Mouse (Mus musculus): Measurements from ENCODE around the gene Phtf2.
"Not testable (repeated sequence)": the region's sequence is repeated elsewhere in the genome, so short reads cannot be mapped to it uniquely, and the experiment has no call there.

The Phtf2 gene

DNA sequence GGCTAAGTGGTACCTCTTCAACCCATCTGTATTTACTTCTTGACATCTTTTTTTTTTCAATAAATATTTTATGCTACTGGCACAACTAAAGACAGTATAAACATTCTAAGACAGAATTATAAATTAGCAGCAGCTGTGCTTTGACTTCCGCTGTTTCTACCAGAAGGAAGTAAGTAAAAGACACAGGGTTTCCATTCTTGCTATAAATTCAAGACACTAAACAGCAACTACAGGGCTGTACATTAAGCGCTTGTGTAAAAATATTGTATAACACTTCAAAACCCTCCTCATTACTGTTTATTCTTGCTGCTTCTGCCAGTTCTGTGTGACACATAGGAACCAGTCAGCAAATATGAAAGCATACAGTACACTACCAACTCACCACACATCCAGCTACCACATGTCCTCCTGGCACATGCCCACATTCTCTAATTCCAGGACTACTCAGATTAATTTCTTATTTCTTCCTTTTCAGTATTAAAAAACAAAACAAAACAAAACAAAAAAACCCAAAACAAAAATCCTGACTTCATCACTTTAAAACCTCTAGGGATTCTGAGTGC lies 16.6 kb downstream of the Phtf2 start:
- no peak for DNase-seq (ENCODE audit: extremely low spot score, low read depth, low spot score)

DNA sequence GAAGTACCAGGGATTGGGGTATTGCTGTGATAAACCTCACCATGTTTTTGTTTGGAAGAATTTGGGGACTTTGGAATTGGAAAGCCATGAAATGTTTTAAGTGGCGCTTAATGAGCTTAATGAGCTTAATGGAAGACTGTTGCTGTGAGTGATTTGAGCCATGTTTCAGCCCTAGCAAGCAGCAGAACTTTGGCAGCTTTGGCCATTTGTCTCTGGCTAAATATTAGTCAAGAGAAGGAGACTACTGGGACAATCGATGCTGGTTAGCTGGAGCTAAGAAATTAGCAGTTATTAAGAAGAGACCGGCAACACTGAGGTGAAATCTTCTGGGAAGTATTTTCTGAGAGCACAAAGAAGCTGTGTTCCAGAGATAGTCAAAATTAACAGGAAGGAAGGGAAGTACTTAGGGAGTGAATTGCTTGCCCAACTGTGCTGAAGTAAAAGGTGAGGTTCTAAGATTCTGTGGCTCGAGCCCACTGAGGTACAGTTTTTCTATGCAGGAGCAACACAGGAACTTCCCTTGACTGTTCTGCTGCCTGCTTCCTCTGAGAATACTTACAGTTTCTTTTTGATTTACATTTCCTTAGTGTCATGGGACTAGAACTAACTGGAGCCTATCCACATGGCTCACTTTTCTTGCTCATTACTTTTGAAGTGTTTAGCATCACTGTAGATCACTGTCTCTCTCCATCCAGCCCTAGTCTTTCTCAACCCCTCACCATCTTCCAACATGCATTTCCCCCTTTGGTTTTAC lies 17.5 kb downstream of the Phtf2 start:
- no peak for DNase-seq (ENCODE audit: extremely low spot score, low read depth, low spot score)

DNA sequence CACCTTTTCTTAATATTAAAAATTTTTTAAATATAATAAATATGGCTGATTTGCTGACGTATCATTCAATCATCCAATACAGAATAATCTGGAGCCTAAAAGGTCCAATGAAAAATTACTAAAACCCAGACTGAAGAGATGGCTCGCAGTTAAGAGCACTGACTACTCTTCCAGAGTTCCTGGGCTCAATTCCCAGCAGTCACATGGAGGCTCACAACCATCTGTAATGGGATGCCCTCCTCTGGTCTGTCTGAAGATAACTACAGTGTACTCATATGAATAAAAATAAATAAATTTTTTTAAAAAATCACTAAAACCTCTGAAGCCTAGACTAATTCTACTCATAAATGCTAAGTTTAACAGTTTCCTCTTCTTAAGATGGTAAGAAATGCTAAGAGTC lies 20.0 kb downstream of the Phtf2 start:
- no peak for DNase-seq (ENCODE audit: extremely low spot score, low read depth, low spot score)

DNA sequence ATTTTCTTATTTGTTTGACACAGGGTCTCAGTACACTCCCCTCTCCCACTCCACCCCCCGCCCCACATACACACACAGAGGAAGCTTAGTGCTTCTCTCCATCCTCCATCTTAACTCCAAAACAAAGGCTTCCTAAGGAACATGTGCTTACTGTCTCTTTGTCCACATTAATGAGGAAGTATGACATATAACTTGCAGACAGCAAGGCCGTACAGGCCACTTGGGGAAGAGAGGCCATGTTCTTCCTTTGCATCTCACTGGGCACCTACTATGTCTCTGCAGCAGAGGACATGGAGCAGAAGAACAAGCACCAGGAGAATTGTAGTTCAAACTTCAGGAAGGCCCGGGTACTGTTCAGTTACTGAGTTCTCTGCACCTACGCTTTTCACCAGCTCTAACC lies 21.4 kb downstream of the Phtf2 start:
- DNase-seq (ENCODE audit: extremely low spot score, low read depth, low spot score): no peak

DNA sequence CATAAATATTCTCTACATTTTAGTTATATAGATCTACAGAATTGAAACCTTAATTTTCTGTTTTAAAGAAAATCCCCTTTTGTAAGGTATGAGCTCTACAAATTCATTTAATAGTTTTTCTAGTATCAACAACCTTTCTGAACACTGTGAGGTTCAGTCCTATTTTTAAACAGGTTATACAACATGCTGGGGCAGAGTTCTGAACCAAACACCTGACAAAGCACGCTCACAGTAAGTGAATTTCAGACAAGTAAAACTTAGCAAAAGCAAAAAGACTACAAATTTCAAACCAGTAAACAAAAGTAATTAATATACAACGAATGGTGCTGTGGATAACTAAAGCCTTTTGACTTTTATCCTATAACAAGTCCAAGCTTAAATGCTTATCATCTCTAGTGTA lies 23.5 kb downstream of the Phtf2 start:
- no peak for DNase-seq (ENCODE audit: extremely low spot score, low read depth, low spot score)

DNA sequence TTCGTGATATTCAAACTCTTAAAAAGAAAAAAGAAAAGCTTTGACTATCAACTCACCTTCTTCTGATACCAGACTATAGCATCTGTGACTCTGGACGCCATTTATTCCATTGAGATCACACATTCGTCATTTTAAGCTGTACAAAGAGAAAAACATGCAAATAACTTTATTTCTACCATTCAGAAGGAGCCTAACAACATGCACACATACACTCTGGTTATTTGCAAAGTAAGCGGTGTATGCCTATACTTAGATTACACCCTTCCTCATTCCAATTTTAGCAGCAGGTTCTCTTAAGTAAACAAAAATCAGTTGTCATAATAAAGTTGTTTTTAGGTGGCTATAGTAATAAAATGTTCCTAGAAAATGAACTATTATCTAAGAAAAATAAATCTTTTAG lies 26.9 kb downstream of the Phtf2 start:
- DNase-seq (ENCODE audit: extremely low spot score, low read depth, low spot score): no peak

DNA sequence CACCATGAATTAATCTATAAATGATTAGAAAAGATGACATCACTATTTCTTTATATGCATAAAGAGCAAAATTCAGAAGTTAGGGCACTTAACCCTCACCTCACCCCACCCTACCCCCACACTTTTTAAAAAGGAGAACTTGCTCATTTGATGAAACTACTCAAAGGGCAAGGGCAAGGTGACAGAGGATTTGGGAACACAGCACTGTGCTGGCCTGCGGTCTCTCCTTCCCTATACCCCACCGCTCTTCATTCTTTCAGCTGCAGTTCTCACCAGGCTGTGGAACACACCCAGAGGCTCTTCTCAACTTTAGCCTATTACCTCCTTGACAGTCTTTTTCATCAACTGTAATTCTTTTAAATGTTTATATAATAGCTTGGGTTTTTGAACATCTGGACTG lies 34.9 kb downstream of the Phtf2 start:
- DNase-seq (ENCODE audit: extremely low spot score, low read depth, low spot score): no peak

DNA sequence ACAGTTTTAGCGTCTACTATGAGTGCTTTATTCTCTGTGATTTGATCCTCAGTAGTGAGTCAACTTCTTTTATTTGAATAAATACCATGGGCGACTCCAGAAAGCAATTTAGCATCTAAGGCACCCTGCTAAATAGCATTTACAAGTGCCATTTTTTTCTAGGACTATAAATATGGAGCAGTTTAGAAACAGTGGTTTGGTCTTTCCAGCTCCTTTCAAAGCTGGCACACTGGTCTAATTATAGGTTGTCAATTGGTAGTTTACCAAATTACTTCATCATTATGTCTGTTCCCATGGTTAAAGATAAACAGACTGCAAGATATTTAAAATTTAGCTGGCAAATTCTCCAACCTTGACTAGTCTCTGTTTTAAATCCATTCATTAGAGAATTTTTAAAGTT lies 38.1 kb downstream of the Phtf2 start:
- no peak for DNase-seq (ENCODE audit: extremely low spot score, low read depth, low spot score)

DNA sequence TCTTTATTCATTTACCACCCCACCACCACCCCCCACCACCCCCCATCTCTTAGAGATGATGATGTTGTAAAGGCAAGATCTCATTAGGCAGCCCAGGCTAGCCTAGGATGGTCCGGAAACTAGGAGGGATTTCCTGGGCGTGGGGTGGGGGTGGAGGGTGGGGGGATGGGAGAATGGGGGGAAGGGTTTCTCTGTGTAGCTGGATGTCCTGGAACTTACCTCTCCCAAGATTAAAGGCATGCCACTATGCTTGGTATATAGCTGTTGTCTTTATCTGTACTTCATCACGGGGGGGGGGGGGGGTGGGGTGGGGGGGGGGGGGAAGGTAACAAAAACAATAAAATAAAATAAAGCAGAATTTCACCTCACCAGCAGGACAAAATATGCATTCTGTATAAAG lies 38.5 kb downstream of the Phtf2 start:
- DNase-seq (ENCODE audit: extremely low spot score, low read depth, low spot score): no peak

DNA sequence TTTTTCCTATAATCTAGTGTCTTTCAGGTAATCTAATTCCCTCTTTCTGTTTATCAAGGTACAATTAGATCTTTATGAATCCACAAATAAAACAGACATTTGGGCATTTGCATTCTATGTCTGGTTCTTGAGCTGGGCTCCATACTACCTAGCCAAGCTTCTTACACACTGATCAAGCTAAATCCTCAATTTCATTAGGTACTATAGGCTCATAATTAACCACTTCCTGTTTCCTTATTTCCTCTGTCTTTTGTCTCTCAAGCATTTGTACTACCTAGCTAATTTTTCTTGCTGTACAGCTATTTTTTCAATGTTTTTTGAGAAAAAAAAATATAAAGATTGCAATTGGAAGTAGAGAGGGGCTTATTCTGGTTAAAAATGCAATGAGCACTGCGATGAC lies 44.8 kb downstream of the Phtf2 start:
- DNase-seq (ENCODE audit: extremely low spot score, low read depth, low spot score): no peak

DNA sequence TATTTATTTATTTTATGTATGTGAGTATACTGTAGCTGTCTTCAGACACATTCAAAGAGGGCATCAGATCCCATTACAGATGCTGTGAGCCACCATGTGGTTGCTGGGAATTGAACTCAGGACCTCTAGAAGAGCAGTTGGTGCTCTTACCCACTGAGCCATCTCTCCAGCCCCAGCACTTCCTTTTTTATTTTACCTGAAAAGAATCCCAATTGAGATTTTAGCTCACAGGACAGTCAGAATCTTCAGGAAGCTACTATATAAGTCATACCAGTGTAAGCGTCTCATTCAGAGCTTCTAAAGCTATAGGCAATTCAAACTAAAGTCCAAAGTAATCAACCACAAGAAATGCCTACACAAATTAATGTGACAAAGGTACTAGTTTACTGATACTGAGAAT lies 47.5 kb downstream of the Phtf2 start:
- no peak for DNase-seq (ENCODE audit: extremely low spot score, low read depth, low spot score)

DNA sequence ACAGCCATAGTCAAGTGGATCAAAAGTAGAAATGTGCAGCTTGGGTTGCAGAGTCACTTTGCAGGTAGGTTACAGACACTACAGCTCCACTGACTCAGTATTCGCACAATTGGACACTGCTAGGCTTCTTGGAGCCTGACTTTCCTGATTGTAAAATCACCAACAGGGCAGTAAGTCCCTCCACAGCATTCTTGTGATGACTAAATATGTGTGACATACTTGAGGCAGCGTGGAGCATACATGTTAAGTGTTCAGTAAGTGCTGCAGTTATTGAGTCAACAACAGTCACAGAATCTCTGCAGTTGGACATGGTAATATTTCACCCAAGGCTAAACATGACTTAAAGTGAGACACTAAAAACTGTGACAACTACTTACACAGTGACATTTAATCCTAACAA lies 50.5 kb downstream of the Phtf2 start:
- no peak for DNase-seq (ENCODE audit: extremely low spot score, low read depth, low spot score)

DNA sequence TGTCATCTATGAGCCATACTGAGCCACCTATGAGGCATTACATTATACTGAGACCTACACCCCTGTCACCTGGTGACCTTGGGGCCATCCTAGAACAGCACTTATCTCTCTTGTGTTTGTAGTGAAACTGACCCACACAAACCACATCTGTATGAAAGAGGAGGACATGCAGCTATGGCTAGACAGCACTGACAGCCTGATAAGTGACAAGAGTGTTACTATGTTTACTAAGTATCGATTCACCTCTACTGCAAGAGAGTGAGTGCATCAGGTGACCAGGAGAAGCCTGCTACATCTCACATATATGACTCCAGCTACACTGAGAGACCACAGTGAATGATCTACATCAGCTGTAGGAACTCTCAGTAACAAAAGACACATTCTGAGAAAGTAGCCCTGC lies 51.2 kb downstream of the Phtf2 start:
- no peak for DNase-seq (ENCODE audit: extremely low spot score, low read depth, low spot score)

DNA sequence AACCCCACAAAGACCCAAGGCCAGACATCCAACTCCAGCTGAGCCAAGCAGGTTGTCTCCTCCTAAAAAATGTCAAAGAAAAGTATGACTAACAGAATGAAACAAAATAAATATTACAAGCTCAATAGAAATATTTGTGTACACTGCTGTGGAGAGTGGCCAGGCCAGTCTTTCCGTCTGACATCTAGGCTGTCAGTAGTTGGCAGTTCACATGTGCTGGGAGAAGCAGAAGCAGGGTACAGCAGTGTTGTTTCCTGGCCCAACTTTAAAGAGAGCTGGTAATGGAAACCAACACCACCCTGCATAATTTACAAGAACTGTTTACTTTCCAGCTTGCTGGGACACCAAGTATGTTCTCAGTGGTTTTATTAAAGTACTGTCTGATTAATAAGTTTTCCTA lies 60.3 kb downstream of the Phtf2 start:
- no peak for DNase-seq (ENCODE audit: extremely low spot score, low read depth, low spot score)

DNA sequence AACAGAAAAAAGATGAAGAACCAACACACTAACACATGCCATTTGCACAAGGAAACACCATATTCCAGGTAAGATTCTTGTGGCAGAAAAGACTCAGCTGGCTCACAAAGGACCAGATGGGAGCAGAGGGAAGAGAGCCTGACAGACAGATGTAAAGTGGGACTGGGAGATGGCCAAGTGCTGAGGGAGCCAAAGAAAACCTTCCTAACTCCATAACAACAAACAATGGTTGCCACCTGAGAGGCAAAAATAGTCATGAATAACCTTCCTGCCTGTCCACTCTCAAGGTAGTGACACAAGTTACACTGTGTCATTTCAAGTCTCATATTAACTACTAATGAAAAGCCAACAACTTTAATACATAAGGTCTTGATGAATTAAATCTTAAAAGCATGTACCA lies 60.8 kb downstream of the Phtf2 start:
- no peak for DNase-seq (ENCODE audit: extremely low spot score, low read depth, low spot score)

DNA sequence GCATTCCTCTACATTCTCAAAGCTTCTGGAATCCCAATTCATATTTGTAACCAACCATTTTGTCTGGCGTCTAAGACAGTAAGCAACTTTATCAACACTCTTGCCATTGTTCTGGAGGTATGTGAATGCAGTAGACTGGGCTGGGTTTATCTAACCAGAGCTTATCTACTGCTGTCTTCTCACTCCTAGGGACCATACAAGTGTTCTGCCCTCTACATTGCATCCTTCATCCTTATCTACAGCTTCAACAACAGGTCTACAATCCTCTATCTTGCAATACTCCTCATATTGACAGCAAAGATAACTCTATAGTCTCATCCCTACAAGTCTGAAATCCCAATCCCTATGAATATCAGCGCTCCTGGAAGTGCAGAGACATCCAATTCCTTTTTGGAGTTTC lies 66.8 kb downstream of the Phtf2 start:
- DNase-seq (ENCODE audit: extremely low spot score, low read depth, low spot score): no peak

DNA sequence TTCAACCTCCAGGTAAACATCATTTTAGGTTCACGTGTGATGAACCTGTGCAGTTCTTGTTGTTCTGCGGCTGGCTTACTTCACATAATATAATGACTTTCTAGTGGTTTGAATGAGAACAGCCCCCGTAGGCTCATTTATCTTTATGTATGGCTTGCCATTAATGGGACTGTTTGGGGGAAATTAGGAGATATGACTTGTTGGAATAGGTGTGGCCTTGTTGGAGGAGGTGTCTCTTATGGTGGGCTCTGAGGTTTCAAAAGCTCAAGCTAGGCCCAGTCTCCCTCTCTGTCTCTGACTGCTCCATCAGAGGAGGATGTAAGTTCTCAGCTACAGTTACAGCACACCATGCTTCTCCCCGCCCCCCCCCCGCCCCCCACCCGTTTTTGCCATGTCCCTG lies 71.5 kb downstream of the Phtf2 start:
- no peak for DNase-seq (ENCODE audit: extremely low spot score, low read depth, low spot score)

DNA sequence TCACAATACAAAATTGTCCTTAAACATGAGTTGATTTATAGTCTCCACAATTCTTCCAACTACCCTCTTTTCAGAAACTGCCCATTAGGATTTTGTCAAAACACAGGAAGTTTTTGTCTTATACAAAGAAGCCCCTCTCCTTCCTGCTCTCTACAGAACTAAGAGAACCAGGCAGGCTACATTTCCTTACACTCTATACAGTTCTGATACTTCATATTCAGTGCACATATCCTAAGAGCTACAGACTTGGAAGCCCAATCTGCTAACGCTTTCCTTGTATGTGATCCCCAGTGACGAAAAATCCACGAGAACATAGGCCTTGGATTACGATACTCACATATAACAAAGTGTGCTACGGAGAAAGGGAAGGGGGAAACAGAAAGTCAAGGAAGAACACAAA lies 86.0 kb downstream of the Phtf2 start:
- no peak for DNase-seq (ENCODE audit: extremely low spot score, low read depth, low spot score)

DNA sequence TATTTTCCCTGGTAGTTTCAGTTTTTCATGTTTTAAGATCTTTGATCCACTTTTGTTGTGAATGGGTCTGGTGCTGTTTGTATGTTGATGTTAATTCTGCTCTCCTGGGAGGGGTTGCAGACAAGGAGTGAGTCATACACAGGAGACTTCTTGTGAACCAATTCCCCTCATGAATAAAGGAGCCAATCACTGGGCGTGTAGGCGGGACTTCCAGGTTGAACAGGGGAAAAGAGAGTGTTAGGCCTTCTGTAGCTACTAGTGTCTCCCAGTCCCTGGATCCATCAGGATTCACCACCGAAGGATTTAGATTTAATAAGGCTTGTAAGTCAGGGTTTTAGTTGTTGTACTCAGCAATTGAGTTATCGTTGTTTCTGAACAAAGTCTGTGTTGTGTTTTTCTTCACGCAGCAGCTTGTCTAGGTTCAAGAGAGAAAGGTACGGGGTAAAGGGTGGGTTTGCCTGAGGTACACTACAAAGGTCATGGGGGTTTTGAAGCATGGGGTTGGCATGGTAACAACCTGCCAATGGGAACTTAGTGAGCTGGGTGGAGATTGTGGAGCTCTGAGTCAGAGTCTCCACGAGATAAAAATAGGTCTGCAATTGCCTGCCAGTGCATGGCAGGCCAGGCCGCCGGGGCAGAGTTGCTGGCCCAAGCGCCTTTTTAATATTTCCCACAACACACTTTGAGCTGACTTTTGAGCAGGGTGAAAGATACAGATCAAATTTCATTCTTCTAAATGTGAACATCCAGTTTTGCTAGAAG lies 90.0 kb downstream of the Phtf2 start:
- no peak for DNase-seq (ENCODE audit: extremely low spot score, low read depth, low spot score)

DNA sequence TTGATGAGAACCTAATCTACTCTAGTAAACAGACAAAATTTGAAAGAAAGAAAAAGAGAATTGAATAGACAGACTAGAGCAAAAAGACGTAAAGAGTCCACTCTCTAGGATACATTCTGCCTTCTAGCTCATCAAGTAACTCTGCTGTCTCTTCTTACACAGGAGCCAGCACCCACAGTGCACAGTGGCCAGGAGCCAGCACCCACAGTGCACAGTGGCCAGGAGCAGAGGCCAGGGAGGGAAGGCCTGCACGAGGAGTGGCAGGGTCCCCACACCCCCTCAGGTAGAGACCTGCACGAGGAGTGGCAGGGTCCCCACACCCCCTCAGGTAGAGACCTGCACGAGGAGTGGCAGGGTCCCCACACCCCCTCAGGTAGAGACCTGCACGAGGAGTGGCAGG lies 95.5 kb downstream of the Phtf2 start:
- DNase-seq (ENCODE audit: extremely low spot score, low read depth, low spot score): not testable (repeated sequence)

DNA sequence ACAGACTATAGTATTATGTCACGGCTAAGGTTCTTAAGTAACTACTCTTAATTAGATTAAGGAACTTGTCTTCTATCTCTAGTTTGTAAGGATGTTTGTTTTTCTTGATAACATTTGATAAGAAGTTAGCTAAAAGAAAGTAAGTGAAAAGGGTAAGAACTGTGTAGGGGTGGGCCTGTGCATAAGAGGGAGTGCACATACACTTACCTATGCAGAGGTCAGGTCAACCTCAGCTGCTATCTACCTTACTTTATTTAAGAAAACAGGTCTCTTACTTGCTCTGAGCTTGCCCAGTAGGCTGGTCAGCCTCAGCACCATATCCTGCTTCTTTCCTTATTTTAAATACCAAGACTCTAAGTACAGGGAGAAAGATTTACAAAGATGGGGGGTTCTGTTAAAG lies 100.8 kb downstream of the Phtf2 start:
- no peak for DNase-seq (ENCODE audit: extremely low spot score, low read depth, low spot score)

DNA sequence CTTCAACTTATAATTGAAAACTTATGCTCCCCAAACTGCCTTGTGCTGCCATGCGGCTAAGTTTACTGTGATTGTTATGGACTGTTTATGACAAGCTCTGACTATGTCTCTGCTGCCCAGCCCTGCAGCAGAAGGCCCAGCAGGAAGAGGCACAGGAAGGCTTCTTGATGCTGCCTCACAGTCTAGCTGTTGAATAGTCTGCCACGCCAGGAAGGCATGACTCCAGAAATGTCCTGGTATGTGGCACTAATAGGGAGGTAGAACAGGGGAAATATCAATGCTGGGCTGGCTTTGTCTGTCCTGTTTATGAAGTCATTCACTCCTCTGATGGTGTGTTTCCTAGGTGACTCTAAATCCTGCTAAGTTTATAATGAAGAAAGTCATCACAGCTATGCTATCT lies 102.7 kb downstream of the Phtf2 start:
- no peak for DNase-seq (ENCODE audit: extremely low spot score, low read depth, low spot score)
